Mouse (Mus musculus): ENCODE results near the gene Fam71e2.

Fam71e2 gene

DNA sequence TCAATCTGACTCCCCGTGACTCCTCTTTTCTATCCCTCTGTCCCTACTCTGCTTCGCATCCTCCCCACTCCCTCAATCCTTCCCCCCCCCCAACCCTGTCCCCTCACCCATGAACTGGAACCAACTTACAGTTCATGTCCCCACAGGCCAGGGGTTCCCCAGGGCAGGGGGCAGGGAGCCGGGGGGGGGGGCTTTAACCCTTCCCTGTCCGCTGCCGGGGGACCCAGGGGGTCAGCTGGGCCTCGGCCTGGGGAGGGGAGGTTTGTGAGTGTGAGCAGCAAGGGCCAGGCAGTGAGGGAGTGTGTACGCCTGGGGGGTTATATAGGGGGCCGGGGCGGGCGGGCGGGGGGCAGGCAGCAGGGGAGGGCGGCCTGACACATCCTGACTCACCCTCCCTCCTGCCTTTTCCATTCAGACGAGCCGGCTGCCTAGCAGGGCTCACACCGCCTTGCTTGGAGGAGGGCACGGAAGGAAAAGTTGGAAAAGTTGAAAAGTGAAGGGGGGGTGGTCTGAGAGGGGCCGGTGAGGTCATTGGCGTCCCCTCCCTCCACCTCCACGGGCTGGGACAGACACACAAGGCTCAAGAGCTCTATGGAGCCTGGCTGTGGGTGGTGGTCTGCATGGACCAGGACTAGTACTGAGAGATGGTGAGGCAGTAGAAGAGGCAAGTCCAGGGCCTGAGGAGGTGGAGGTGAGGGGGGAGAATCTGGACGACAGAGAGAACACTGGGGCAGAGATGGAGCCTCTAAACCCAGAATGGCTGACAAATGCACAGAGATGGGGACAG, 6.9 kb upstream of the Fam71e2 start:
- no peak for DNase-seq (ENCODE audit: low spot score in 2 of 2)

- no peak for DNase-seq (ENCODE audit: low spot score in 2 of 2)
Observed at GRCm38 (mm10) chr7:4776861-4777830, 6.0 kb upstream of the Fam71e2 start.

DNA sequence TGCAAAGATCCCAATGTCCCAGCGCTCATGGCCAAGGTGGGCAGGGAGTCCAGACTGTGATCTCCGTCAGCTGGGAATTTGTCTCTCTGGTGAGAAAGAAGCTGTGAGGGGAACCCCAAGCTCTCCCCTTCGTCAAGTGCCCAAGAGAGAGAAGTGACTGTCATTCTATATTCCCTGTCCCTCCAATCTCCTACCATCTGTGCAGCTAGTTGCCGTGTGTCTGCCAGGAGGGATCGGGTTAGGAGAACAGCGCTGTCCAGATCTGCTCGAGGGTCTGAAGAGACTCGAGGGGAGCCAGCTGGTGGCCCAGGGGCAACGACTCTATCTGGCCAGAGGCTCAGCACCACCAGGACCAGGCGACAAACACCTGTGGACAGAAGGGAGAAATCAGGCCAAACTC, 5.0 kb upstream of the Fam71e2 start:
- no peak for DNase-seq (ENCODE audit: low spot score in 2 of 2)

DNA sequence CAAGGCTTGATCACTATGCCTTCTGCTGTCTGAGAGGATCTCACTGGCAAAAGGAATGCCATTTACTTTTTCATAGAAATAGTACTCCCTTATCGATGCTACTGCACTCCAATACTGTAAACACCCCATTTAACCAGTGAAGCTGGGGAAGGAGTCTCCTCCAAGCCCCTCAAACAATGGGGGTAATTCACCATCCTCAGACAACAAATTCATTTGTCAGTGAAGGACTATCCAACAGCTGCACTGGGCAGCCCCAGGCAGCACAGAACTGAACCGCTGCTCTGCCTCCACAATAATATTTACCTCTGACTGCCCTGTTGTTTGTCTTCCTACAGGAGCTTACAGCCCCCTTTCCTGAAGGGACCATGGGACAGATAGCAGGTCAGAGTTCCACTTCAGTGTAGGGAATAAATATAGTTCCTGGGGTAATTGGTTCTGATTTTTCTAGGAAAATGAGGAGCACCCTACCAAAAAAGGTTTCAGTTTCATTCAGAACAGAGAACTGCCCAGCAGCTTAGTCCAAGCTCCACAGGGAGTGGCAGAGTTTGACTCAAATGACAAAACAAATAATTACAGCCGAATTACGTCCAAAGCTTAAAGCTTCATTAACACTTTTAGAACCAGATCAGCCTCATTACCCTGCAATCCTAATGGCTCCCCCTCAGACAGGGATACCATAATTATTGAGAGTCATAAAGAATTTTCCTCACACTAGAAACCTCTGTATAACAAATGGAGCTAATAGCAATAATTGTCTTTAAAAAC, 6.0 kb downstream of the Fam71e2 start:
- no peak for DNase-seq (ENCODE audit: low spot score in 2 of 2)

- no peak for DNase-seq (ENCODE audit: low spot score in 2 of 2)
Observed at GRCm38 (mm10) chr7:4759670-4760069, 11.4 kb downstream of the Fam71e2 start.

GRCm38 (mm10) chr7:4752821-4753570, 18.1 kb downstream of the Fam71e2 start, which contains the start of gene Cox6b2:
Gene Cox6b2, minus strand, starts transcription at chr7:4753094.
- DNase-seq (ENCODE audit: low spot score in 2 of 2), result peak; percentile 75 to 83

GRCm38 (mm10) chr7:4751971-4752820, 18.9 kb downstream of the Fam71e2 start:
- peak in 1 of 2 experiments; percentile 18 for DNase-seq (ENCODE audit: low spot score in 2 of 2)

GRCm38 (mm10) chr7:4749169-4749568, 21.9 kb downstream of the Fam71e2 start:
- no peak for DNase-seq (ENCODE audit: low spot score in 2 of 2)

DNA sequence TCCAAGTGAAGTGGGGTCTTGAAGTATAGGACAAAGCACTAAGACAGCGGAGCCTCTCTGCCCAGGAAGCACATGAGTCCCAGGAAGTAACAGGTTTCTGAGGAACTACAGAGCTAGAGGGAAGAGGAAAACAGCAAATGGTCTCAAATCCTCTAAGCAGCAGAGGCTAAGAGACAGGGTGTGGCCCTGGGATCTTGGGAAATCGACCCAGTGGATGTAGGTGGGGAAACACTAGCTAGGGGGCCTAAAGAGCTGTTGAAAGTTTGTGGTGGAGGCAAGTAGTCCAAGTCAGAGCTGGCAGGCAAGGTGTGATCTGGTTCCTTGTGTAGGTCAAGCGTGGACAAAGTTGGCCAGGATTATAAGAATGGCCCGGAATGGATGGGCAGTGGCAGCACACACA, 22.8 kb downstream of the Fam71e2 start:
- no peak for DNase-seq (ENCODE audit: low spot score in 2 of 2)

DNA sequence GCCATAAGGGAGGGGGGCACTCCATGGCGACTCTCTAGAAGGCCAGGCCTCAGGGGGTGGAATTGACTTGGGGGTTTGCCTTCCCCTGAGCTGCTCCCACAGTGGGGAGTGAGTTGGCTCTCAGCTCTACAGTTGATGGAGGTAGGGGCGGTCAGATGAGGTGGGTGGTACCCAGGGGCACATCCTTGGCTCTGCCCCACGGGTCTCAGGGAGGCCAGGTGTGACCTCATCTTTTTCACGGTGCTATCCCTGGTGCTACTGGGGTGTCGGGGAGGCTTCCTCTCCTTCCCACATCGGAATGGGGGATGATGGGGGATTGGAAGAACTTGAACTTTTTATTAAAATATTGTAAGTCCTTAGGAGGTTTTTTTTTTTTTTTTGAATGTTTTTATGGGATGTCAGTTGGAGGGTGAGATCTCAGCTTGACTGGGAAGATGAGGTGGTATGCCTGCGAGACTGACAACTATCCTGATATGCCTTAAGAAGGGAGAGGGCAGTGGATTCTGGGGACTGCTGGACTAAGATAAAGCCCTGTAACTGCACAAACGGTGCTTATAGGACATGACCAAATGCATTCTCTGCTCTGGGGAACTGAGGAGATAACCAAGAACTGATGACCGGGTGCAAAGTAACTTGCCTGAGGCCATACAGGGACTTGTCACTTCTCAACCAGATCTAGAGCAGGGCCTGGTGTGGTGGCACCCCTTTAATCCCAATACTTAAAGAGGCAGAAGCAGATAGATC, 23.8 kb downstream of the Fam71e2 start:
- DNase-seq (ENCODE audit: low spot score in 2 of 2), result peak in 1 of 2 experiments; percentile 16

- DNase-seq (ENCODE audit: low spot score in 2 of 2), result no peak
Observed at GRCm38 (mm10) chr7:4746326-4746980, 24.6 kb downstream of the Fam71e2 start.

DNA sequence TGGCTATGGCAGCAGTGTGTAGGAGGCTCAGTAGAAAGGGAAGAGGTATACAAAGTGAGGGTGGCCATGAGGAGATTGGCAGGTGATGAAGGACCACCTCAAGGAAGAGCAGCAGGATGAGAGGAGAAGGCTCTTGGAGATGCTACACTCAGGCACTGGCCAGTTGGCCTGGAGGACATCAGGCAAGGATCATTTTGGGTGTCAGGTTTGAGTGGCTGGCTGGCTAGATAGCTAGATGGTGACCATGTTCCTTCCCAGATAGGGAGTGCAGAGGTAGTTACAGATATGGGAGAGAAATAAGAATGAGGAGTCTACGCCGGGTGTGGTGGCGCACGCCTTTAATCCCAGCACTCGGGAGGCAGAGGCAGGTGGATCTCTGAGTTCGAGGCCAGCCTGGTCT, 26.2 kb downstream of the Fam71e2 start:
- no peak for DNase-seq (ENCODE audit: low spot score in 2 of 2)

DNA sequence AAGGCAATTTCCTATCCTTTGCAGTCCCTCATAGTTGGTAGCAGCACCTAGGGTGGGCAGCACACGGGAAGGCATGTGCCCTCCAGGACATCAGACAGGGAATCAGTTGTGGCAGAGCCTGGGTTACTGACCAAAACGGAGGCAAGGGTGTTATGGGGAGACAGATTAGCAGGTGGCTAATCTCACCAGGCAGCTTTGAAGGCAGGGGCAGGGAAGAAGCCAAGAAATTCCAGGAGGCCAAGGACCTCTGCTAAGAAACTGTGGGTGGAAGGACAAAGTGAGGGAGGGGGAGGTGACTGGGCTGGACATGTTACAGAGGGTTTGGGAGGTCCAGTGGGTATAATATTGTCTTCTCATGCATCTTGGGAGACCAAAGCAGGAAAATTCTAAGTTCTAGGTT, 27.7 kb downstream of the Fam71e2 start:
- no peak for DNase-seq (ENCODE audit: low spot score in 2 of 2)

DNA sequence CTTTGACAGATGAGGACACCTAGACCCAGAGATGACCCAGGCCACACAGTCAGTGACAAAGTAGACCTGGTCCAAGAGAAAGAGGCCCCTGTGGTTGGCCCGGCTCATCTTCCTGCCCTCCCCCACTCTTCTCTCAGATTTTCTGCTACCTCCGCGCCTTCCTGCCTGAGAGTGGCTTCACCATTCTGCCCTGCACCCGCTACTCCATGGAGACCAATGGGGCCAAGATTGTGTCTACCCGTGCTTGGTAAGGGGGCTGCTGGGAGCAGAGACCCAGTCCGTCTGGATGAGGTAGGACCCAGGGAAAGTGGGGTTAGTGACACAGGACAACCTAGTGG, 28.7 kb downstream of the Fam71e2 start:
- no peak for DNase-seq (ENCODE audit: low spot score in 2 of 2)

DNA sequence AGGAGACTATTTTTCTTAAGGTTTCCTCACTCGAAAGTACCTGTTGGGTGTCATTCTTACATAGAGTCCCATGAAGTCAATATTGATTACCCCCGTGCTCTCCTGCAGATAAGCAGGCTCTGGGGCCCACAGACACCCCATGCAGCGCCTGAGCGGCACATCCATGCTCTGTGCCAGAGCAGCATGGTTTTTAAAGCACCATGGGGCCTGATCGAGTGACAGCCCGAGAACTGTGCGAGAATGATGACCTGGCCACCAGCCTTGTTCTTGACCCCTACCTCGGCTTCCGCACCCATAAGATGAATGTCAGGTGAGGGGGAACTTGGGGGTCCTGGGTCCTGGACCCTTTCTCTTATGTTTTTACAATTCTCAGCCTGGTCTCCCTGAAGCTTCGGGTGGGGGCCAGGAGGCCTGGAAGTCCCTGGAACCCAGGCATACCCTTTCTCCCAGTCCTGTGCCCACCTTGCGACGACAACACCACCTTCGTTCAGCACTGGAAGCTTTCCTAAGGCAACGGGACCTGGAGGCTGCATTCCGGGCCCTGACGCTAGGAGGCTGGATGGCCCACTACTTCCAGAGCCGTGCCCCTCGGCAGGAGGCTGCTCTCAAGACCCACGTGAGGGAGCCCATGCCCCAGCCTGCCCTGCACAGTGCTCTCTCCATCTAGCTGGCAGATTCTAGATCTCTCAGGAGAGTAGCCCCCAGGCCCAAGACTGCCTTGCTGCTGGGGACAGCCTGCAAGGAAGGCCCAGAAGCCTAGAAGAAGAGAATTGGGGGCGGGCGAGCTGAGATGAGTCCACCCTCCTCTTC, 29.2 kb downstream of the Fam71e2 start:
- DNase-seq (ENCODE audit: low spot score in 2 of 2), result no peak

- peak; percentile 62 to 71 for DNase-seq (ENCODE audit: low spot score in 2 of 2)
Observed at GRCm38 (mm10) chr7:4741151-4741550, 30.0 kb downstream of the Fam71e2 start.

- DNase-seq (ENCODE audit: low spot score in 2 of 2), result no peak
Observed at GRCm38 (mm10) chr7:4740309-4740727, 30.8 kb downstream of the Fam71e2 start.
